Mouse (Mus musculus): ENCODE data around the gene Nid2.

Gene Nid2

DNA sequence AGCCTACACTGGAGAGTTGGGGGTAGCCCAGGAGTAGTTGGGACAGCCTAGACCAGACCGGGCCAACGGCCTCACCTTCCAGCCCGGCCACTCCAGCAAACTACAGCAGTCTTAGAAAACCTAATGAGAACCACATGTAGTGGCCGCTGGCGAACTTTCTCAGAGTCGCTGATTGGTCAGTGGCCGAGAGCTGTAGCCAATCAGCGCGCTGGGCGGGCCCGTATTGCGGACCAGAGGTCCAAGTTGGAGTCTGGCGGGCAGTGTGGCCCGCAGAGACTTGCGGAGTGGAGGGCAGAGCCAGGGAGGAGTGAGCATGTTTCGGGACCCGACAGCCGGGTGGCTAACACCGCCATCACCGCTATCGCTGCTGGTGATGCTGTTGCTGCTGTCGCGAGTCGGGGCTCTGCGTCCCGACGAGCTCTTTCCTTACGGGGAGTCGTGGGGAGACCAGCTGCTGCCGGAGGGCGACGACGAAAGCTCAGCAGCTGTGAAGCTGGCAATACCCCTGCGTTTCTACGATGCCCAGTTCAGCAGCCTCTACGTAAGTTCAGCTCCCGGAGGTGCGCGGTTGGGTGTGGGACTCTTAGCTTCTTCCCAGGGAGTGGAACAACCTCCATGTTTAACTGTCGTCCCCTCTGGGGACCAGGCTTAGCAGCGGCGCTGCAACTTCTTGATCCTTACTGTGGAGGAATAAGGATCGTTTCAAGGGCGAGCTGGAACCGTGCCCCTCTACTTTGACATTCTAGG lies at the start of gene Nid2:
TSS of gene Nid2 (plus strand) at position 241 of the 747 bp plus-strand sequence.
- DNase-seq, result peak; percentile 21

DNA sequence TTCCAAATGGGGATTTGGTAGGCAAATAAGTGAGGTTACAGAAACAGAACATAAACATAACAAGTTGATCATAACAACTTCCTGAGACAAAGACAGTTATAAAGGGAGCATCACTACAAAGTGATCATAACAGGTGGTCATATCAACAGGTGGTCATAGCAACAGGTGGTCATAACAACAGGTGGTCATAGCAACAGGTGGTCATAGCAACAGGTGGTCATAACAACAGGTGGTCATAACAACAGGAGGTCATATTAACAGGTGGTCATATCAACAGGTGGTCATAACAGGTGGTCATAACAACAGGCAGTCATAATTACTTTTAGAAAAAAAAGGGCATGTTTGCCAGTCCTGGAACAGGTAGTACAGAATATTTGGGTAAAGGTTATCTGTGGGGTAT lies 49.5 kb upstream of the Nid2 start:
- no peak for DNase-seq

DNA sequence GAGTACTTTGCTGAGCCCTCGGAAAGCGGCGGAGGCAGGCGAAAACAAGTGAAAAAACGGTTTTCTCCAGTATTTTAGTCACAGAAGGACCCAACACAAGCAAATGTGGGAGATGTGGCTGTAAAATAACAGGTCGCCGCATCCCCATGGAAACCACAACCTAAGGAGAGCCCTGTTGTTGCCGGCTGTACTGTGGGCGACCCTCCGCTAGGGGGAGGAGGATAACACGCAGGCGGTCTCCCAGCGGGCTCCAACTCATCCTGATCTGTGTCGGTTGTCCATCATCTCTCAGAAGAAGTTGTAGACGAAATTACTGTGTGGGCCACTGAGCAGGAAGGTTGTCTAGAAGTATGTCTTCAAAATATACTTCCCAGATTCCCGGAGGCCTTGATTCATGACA lies 45.4 kb upstream of the Nid2 start:
- DNase-seq, result peak; percentile 73

DNA sequence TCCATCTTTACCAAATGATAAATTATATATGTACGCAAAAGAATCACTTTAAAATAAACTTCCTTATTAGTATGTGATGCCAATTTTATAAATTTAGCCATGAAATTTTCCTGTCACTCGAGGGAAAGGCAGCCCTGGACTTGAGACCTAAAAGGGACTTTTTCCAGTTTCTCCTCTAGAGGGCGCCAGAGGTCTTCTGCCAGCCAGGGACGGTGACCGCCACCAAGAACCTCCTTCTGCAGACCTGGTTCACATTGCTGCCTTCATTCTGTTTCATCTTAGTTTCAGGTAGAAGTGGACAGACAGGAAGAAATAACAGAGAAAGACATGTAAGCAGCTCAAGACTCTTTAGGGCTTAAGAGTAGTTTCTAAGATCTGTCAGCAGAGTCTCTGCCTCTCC lies 44.6 kb upstream of the Nid2 start:
- peak; percentile 49 for DNase-seq

DNA sequence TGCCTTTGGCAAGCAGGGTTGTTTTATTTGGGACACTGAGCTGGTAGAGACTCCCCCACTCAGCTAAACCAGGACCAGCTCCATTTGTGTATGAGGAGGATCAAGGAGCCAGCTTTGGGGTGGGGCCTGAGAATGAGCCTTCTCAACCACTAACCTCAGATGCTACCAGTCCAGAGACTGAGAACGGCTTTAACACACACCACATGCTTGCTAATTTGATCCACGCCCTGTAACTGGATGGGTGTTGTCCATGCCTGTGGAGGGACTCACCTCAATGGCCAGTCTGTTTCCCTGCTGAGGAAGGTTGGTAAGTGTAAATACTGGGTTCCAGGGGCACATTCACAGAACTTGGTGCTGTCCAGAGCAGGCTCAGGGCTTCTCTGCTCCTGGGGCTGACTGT lies 44.1 kb upstream of the Nid2 start:
- DNase-seq, result no peak

DNA sequence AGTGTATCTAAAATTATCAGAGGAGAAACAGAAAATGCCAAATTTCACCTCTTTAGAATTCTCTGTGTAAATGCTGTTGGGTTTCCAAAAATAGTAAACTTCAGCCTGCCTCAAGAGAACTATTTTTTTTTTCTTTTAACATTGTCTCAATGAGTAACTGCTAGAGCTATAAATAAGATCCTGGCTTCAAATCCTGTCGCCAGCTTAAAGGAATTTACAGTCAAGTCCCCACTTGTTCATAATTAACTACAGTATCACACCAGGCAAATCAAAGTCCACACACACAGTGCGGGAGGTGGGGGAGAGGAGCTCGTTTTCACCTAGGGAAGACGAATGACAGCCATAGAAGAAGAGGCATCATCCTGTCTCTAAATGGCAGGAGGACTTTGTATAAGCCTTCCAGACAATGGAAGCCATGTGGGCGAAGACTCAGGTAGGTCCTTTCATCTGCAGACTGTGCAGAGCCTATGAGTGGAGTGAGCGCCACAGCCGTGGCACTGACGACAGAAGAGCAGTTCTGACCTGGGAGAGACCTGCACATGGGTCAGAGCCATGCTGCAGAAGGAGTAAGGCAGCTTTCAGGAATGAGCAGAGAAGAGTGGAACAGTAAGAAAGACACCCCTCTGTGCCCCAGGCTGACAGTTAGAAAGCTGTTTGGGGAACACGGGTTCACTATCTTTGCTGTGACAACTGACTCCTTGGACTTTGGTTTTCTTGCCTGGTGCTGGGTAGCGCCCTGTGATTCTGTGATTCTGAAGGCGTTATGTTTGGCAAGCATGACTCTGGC lies 43.2 kb upstream of the Nid2 start:
- no peak for DNase-seq

DNA sequence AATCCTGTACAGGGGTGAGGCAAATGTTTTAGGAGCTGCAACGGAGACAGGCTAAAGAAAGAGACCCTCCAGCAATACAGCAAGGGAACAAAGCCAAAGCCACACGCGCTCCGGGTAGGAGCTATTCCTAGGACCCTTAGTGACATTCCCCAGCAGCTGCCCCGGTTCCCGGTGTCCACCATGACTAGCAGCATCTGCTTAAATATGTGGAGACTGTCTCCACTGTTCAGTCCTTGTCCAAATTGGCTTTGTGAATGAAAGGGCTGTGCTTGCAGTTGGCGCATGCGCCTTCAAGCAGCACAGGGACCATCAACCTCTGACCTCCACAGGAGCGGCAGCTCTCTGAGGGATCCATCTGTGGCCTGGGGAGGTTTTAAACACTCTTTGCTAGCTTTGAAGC lies 41.9 kb upstream of the Nid2 start:
- no peak for DNase-seq

DNA sequence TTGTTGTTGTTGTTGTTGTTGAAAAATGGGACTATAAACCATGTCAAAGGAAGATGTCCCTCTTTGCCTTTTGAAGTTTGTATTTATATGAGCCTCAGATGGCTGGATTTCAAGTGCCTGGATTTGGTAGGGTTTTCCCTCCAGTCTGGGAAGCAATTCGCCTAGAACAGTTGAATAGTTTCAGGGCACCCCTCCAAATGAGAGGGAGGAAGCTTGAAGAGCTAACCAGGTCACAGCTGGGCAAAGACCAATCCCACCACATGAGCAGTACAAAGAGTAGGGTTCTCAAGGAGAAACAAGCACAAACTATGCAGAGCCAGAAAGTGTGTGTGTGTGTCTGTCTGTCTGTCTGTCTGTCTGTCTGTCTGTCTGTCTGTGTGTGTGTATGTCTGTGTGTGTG lies 39.3 kb upstream of the Nid2 start:
- DNase-seq, result no peak

DNA sequence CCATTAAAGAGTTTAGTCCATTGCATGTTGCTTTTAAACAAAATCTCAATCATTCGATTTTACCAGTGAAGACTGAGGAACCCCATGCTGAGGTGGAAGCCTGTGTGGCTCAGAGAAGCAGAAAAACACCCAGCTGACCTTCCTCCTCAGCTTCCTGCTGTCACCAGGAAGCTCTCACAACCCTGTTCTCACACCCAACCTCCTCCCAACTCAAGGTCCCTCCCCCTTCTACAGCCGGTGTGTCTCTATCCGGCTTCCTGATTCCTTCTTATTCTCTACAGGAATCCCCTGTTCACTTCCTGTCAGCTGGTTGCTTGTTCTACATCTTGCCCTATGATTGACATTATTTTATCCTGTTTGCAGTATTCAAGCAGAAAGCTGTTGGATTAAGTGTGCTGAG lies 38.0 kb upstream of the Nid2 start:
- peak; percentile 5 for DNase-seq

DNA sequence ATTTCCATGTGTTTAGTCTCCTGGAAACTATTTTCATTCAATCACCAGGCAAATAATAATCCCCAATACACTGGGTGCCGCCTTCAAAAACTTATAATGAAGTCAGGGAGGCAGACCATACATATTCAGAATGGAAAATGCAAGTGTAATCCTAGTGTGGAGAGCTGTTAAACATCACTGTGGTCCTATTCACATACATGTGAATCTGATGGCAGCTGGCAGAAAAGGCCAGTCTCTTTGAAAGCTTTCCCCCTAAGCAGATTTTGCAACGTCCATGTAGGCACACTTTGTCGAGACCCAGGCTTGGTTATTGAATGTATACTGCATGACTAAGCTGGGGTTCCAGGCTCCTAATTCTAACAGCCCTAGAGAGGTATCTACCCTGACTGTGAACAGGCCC lies 32.0 kb upstream of the Nid2 start:
- no peak for DNase-seq

DNA sequence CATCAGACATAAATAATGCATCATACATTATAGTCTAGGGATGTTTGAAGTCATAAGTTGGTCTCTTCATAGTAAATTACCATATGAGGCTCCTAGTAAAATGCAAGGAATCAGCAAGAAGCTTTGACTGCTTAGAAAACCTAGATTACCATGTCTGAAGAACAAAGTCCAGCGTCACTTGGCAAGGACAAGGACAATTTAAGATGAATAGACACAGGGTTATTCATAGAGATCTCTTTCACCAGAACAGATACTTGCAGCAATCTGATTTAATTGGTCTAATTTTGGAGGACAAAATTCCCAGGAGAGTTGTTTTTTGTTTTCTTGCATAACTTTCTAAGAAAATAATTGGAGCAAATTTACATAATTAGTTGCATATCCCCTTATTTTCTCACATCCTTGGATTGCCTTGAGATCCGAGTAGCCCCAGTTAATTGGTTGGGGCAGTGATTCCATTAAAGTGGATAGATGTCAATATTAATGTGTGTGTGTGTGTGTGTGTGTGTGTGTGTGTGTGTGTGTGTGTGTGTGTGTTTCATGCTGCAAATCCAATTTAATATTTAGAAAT lies 30.9 kb upstream of the Nid2 start:
- DNase-seq, result no peak

DNA sequence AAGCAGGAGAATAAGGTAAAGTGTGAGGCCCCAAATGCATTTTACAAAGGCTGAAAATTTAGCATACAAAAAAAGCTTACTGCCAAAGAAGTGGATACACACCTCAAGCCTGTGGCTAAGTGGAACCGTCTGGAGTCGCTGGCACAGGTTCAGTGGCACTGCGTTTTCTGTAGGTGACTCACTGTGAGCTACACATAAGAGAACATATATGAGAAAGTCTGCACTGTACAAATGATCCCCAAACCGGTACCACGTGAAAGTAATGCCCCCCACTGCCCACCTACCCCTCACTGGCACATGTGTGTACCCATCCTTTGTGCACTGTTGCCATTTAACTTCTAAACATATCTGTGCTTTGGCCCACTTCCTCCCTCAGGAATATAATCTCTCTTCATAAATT lies 22.8 kb upstream of the Nid2 start:
- no peak for DNase-seq

DNA sequence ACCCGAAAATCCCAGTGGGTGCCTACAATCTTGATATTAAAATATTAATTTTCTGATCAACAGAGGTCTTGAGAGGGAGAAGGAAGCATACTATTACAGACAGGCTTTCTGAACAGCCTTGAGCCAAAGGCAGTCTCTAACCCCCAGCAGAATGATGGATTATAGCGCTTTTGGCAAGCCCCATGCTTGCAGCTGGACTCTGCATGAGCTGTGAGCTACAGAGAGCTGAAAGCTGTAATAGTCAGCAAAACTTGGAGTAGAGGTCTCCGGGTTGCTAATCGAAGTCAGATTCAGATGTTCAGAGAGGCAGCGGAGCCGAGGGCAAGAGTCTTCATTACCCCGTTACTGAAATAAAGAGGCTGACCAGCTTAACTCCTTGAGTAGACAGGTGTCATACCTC lies 22.3 kb upstream of the Nid2 start:
- DNase-seq, result no peak

DNA sequence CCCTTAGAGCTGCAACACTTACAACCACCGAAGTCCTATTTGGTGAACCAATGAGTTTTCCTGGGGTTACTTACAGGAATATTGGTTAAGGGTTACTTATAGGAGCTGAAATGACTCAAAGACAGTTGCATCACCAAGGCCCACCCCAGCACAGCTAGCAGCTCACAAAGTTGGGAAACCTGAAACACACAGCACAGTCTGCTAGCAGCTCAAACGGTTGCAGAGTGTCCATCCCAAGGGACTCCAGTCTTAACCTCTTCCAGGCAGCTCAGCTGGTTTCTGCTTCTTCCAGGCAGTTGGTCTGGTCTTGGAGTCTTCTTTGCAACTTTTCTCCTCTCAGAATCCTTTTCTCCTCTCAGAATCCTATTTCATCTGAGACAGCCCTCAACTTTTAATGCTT lies 19.0 kb upstream of the Nid2 start:
- no peak for DNase-seq

DNA sequence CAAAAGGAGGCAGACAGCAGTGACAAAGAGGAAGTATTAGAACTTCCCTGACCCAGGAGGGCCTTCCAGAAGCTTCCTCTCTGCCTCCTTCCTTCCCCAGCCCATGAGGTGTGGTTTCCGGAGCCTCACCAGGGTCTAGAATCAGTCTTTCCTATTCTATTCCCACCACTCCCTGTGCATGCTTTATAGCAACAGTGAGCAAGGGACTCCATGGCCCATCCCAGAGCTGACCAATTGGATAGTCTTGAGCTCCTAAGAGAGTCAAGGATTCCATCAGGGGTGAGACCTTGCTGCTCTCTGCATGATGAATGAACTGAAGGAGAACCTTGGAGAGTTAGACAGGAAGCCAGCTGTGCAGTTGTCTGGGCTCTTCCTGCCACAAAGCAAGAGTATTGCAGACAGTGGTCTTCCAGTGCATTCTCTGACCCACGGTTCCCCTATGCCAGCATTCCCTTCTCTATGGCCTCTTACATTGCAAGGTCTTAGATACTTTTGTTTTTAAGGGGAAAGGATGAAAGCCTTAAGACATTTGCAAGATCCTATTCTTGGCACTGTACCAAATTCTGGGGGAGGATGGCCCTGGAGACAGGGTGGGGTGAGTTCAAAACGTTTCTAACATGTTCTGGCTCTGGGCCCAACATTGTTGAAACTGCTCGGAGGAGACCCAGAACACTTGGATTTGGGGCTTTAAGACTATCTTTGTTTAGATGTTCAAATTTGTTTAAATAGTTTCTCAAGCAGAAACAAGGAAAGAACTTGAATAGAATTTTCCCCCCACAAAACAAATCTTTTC lies 17.4 kb upstream of the Nid2 start:
- DNase-seq, result no peak

DNA sequence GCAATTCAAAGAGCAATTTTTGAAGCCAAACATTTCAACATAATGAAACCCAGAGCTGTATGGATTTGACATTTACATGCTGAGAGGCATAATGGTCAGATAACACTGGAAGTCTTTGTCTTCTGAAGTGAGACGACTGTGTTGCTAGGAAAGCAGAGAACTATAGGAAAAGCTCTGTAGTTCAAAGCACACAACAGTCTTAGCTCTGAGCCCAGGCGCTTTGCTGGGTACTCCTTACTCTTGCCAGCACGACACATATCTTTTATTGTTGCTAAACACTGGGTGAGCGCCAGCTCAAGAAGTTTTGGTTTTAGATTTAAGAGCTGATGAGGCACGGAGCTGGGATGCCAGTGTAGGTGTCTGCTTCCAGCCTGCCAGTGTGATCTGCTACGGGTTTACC lies 15.8 kb upstream of the Nid2 start:
- DNase-seq, result no peak

DNA sequence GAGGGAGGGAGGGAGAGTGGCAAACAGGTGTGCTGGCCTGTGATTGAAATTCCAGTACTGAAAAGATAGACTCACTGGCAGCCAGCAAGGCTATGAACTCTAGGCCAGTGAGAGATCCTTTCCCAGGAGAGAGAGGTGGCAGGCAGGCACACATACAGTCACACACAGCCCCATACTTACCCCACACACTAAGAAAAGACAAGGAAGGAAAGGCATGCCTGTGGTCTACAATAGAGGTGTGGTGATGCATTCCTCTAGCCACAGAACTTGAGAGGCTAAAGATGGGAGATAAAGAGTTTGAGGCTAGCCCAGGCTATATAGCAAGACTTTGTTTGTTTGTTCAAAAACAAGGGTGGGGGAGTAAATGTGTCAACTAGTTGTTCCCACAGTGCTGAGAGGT lies 13.5 kb upstream of the Nid2 start:
- DNase-seq, result no peak

DNA sequence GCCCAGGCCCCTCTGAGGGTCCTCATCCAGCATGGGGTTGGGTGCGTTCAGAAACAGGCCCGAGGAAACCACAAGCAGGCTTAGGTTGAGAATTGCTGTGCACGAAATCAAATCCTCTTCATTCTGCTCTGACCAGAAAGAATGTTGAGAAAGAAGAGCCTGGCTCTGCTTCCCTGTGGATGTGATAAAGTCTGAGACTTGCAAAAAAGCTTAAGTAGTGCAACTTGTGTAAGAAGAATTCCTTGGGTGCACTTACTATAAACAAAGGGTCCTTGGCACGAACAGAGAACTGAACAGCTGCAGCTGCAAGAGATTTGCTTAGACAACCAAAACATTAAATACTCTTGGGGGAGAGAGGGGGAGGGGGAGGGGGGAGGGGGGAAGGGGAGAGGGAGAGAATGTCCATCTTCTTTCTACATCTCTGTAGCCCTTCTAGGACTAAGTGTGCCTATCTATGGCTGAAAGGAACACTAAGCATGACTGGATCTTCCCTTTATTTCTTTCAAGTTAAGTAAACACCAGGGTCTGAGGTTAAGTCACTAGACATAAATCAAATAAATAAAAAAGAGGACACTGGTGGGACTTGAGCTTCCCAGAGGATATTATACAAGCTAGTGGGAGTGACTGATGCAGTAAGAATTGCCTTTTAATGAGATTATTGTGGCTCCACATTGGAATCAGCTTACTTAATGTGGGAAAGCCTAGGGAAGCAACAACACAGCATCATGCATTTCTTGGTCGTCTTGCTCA lies 12.8 kb upstream of the Nid2 start:
- DNase-seq, result no peak

DNA sequence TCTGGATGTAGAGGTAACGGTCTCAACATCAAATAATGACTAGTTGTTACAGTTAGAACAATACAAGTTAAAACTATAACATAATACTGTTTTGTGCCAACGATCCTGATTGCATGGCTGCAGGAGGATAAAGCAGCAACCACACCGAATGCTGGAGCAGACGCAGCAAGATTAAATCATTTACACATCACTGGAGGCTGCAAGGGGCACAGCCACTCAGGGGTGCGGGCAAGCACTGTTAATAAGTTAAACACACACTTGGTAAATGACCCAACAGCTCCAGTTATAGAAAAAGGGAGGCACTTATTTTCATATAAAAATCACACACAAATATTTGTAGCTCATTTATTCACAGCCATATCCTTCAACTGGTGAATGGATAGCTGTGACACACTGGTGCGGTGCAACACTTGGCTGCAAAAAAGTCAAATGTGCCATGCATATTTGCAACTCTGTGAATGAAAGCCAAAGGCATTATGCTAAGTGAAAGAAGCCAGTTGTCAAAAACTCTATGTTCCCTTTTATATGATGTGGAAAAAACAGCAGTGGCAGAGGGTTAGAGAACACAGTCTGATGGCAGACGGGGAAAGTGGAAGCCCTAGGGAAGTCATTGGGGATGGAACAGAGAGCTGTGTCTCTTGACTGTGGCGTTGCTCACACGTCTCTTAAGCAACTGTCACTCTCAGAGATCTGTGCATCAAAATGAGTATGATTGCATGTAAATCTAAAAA lies 11.5 kb upstream of the Nid2 start:
- no peak for DNase-seq

DNA sequence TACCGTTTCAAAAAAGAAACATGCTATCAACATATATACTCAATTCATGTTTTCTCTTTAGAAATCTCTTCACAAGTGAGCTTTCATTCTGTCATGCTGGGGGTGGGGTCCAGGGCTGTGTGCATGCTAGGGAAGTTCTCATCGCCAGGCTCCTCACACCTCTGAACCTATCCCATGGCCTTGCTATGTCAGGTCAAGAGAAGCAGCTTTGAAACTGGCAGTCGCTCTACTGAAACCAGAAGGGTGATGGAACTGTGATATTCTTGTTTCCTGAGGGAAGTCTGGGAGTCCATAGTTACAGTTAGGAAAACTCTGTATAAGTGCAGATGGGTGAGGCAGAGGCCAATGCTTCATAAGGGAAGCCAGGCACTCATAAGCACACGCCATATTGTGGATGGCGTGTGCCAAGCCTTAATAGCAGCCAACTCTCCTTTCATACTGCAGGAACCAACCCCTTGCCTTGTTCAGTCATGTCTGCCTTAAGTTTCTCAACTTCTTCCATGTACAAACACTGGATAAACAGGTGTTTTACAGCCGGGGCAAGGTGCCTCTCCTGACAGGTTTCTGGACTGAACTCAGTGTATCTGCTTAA lies 10.8 kb upstream of the Nid2 start:
- DNase-seq, result no peak

DNA sequence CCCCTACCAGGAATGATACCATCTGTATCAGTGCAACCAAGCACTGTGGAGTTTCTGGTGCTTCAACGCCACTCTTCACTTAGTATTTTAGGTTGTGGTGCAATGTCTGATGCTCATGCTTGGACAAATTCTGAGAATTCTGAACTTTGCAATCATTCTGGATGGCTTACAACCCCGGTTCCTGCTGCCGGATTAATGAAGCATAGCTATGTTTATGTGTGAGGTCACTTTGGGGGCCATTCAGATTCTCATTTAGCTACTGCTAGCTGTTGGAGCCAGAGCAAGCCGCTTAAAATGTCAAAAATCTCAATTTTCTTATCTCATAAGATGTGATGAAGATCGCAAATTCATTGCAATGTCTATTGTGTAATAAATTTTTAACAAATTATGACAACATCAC lies 6.2 kb upstream of the Nid2 start:
- DNase-seq, result no peak

DNA sequence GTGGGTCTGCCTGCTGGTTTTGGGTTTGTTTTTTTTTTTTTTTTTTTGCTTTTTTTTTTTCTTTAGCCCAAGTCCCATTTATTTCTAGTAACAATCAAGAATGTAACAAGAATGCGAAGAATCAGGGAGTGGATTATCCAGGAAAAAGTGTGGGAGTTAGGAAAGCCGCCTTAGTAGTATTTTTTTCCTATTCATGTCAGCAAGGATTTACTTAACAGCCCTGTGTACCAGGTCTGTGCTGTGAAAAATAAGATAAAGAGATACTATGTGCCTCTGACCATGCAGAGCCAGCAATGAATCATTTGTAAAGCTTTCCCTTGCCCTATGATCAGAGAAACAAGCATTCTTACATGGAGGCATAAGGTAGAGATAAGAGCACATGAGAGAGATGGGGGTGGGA lies 4.8 kb upstream of the Nid2 start:
- DNase-seq, result no peak

All from thymus, postnatal 25 days (tissue).